Mouse (Mus musculus): ENCODE data around the gene Phactr2. TPM values are rescaled to one million over a fixed set of nuclear protein-coding genes. Genes with fewer than 3 reads are reported as not detected.

Gene Phactr2
- total and polyA plus RNA-seq, 3 experiments: 0.08 to 0.49 (median 0.31) TPM

DNA sequence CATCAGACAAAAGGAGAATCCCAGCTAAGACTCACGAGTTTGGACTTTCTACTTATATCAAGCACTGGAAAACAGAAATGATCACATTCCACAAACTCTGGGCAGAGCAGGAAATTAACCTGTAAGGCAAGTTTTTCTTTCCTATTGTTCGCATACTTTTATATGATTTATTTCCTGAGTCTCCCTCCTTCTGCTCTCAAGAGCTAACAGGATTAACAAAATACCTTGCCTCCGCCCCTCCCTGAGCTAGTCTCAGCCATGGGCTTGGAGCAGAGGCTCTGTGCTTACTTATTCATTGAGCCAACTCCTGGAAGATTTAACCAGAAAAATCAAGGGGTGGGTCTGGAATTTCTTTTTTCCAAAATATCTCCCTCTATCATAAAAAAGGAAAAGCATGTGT lies 145.6 kb downstream of the Phactr2 start:
- no peaks in the 10 kb centered on the region for H3K27me3 ChIP-seq (replicated peaks)
- no peak for TF ChIP-seq MAX (IDR thresholded peaks at IDR 0.05; ENCODE audit: low read length)
- no peak for TF ChIP-seq NELFE (IDR thresholded peaks at IDR 0.05; ENCODE audit: low read depth, low read length)
- DNase-seq (ENCODE audit: extremely low read depth): no peak
- no peaks in the 10 kb centered on the region for H3K9me3 ChIP-seq (replicated peaks; ENCODE audit: low read length)
- H3K4me3 ChIP-seq (replicated peaks in 1 of 3; ENCODE audit: low read depth in 2 of 3, low read length in 2 of 3, poor library complexity in 1 of 3): no peak overlapping the region
- dilution Hi-C loops (cut with MboI; ENCODE audit: extremely low pct_ligation_motif_present, extremely low pct_unique_long_range_greater_than_20kb, low sequenced_read_pairs) (no loop called here), in situ Hi-C loops (cut with MboI; ENCODE audit: low pct_ligation_motif_present, low pct_unique_long_range_greater_than_20kb, low sequenced_read_pairs) (no loop called here)
- H3K4me2 ChIP-seq (ENCODE audit: insufficient read depth, low read depth, poor library complexity, severe bottlenecking): no peak overlapping the region
- no peak overlapping the region for H3K9ac ChIP-seq (ENCODE audit: insufficient read depth, low read depth)
- H3K79me2 ChIP-seq (replicated peaks; ENCODE audit: control insufficient read depth, extremely low read depth, insufficient read depth, poor library complexity, severe bottlenecking): no peaks in the 10 kb centered on the region
- H3K27ac ChIP-seq (ENCODE audit: insufficient read depth, low read depth): no peak overlapping the region
- H3K4me1 ChIP-seq (ENCODE audit: control insufficient read depth in 1 of 2, insufficient read depth in 2 of 2): no peaks in the 10 kb centered on the region
- no peaks in the 10 kb centered on the region for H3K36me3 ChIP-seq (replicated peaks in 1 of 2; ENCODE audit: control insufficient read depth in 1 of 2, insufficient read depth in 1 of 2, low read length in 1 of 2)

- DNase-seq (ENCODE audit: extremely low read depth): no peak
- in situ Hi-C loops (cut with MboI; ENCODE audit: low pct_ligation_motif_present, low pct_unique_long_range_greater_than_20kb, low sequenced_read_pairs): no loop called here
- Histone ChIP-seq H3K36me3 (replicated peaks in 1 of 2; ENCODE audit: control insufficient read depth in 1 of 2, insufficient read depth in 1 of 2, low read length in 1 of 2) (no peaks in the 10 kb centered on the region), H3K4me1 (ENCODE audit: control insufficient read depth in 1 of 2, insufficient read depth in 2 of 2) (no peaks in the 10 kb centered on the region), H3K9me3 (replicated peaks; ENCODE audit: low read length) (no peaks in the 10 kb centered on the region), H3K27ac (ENCODE audit: insufficient read depth, low read depth) (no peak overlapping the region), H3K4me2 (ENCODE audit: insufficient read depth, low read depth, poor library complexity, severe bottlenecking) (no peak overlapping the region), H3K9ac (ENCODE audit: insufficient read depth, low read depth) (no peak overlapping the region), H3K27me3 (replicated peaks) (no peaks in the 10 kb centered on the region), H3K4me3 (replicated peaks in 1 of 3; ENCODE audit: low read depth in 2 of 3, low read length in 2 of 3, poor library complexity in 1 of 3) (no peak overlapping the region), H3K79me2 (replicated peaks; ENCODE audit: control insufficient read depth, extremely low read depth, insufficient read depth, poor library complexity, severe bottlenecking) (no peaks in the 10 kb centered on the region)
- TF ChIP-seq ELF1 (IDR thresholded peaks at IDR 0.05; ENCODE audit: low read depth, low read length) (no peak), MAZ (IDR thresholded peaks at IDR 0.05; ENCODE audit: low read depth, low read length) (no peak), RCOR1 (conservative IDR thresholded peaks at IDR 0.05; ENCODE audit: low read depth, low read length) (no peak), KAT2A (IDR thresholded peaks at IDR 0.05; ENCODE audit: insufficient replicate concordance, low read length) (no peak), IRF4 (IDR thresholded peaks at IDR 0.05; ENCODE audit: low read depth, low read length) (no peak), BHLHE40 (IDR thresholded peaks at IDR 0.05; ENCODE audit: low read depth, low read length) (no peak)
- dilution Hi-C loops (cut with MboI; ENCODE audit: extremely low pct_ligation_motif_present, extremely low pct_unique_long_range_greater_than_20kb, low sequenced_read_pairs): no loop called here
Measured at GRCm38 (mm10) chr10:13326149-13326873, 147.9 kb downstream of the Phactr2 start.

DNA sequence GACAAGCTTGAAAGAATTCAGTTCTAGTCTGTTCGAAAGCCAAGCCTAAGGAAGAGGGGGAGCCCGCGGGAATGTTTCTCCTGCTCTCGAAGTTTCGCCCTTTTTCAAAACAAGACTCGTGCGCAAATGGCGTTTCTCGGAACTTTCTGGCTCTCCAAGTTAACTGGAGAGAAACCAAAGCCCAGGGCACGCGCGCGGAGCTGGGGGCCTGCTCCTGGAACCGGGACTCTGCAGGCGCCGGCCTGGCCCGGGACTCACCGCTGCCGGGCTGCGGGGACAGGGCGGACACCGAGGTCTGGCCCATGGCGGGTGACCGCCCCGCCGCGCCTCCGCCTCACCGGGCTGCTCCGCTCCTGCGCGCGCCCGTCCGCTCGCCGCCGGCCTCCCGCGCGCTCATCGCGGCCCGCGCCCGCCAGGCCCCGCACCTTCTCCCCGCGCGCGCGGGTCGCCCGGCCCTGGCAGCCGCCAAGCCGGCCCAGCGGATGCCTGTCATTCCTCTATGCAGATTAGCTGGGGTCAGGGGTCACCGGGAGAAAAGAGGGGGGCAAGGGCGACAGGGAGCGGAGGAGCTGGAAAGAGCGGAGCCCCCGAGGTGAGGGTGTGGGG lies 150.3 kb downstream of the Phactr2 start:
- dilution Hi-C loops (cut with MboI; ENCODE audit: extremely low pct_ligation_motif_present, extremely low pct_unique_long_range_greater_than_20kb, low sequenced_read_pairs): no loop called here
- no peak for TF ChIP-seq ELF1 (IDR thresholded peaks at IDR 0.05; ENCODE audit: low read depth, low read length)
- TF ChIP-seq BHLHE40 (IDR thresholded peaks at IDR 0.05; ENCODE audit: low read depth, low read length): no peak
- no peak for TF ChIP-seq MXI1 (IDR thresholded peaks at IDR 0.05; ENCODE audit: low read depth, low read length)
- TF ChIP-seq NRF1 (IDR thresholded peaks at IDR 0.05; ENCODE audit: low read depth, low read length): no peak
- no peak for TF ChIP-seq NELFE (IDR thresholded peaks at IDR 0.05; ENCODE audit: low read depth, low read length)
- TF ChIP-seq GABPA (IDR thresholded peaks at IDR 0.05; ENCODE audit: insufficient replicate concordance, low read depth, low read length): no peak
- TF ChIP-seq CHD2 (IDR thresholded peaks at IDR 0.05; ENCODE audit: low read length): no peak
- no peak for TF ChIP-seq SMC3 (IDR thresholded peaks at IDR 0.05; ENCODE audit: low read depth, low read length)
- TF ChIP-seq MAZ (IDR thresholded peaks at IDR 0.05; ENCODE audit: low read depth, low read length): no peak
- TF ChIP-seq KAT2A (IDR thresholded peaks at IDR 0.05; ENCODE audit: insufficient replicate concordance, low read length): no peak
- no peak for TF ChIP-seq ZKSCAN1 (IDR thresholded peaks at IDR 0.05; ENCODE audit: borderline replicate concordance, low read depth, low read length)
- TF ChIP-seq POLR2A (IDR thresholded peaks at IDR 0.05; ENCODE audit: low read depth, low read length): no peak
- TF ChIP-seq HCFC1 (IDR thresholded peaks at IDR 0.05; ENCODE audit: low read depth, low read length): no peak
- no peak for TF ChIP-seq SIN3A (IDR thresholded peaks at IDR 0.05; ENCODE audit: low read length)
- TF ChIP-seq JUN (IDR thresholded peaks at IDR 0.05; ENCODE audit: insufficient read depth, low read depth, low read length): no peak
- TF ChIP-seq ZC3H11A (IDR thresholded peaks at IDR 0.05; ENCODE audit: low read depth, low read length): no peak
- no peak for TF ChIP-seq CHD1 (IDR thresholded peaks at IDR 0.05; ENCODE audit: low read depth, low read length)
- no peak for TF ChIP-seq MAX (IDR thresholded peaks at IDR 0.05; ENCODE audit: low read length)
- no peak for TF ChIP-seq IRF4 (IDR thresholded peaks at IDR 0.05; ENCODE audit: low read depth, low read length)
- TF ChIP-seq EP300 (IDR thresholded peaks at IDR 0.05; ENCODE audit: low read length): no peak
- Histone ChIP-seq H3K9ac (ENCODE audit: insufficient read depth, low read depth) (no peak overlapping the region), H3K4me1 (ENCODE audit: control insufficient read depth in 1 of 2, insufficient read depth in 2 of 2) (no peaks in the 10 kb centered on the region), H3K9me3 (replicated peaks; ENCODE audit: low read length) (no peaks in the 10 kb centered on the region), H3K4me2 (ENCODE audit: insufficient read depth, low read depth, poor library complexity, severe bottlenecking) (no peak overlapping the region), H3K36me3 (replicated peaks in 1 of 2; ENCODE audit: control insufficient read depth in 1 of 2, insufficient read depth in 1 of 2, low read length in 1 of 2) (no peaks in the 10 kb centered on the region), H3K79me2 (replicated peaks; ENCODE audit: control insufficient read depth, extremely low read depth, insufficient read depth, poor library complexity, severe bottlenecking) (no peaks in the 10 kb centered on the region), H3K27me3 (replicated peaks) (no peaks in the 10 kb centered on the region), H3K4me3 (replicated peaks in 1 of 3; ENCODE audit: low read depth in 2 of 3, low read length in 2 of 3, poor library complexity in 1 of 3) (no peak overlapping the region), H3K27ac (ENCODE audit: insufficient read depth, low read depth) (no peak overlapping the region)
- in situ Hi-C loops (cut with MboI; ENCODE audit: low pct_ligation_motif_present, low pct_unique_long_range_greater_than_20kb, low sequenced_read_pairs): no loop called here
- no peak for DNase-seq (ENCODE audit: extremely low read depth)
